9 mouse cellular contexts compared by ENCODE assay signal in genomic region chr1:36914455-36915199, GRCm38 (mm10). TPM values are rescaled to one million over a fixed set of nuclear protein-coding genes. Genes with fewer than 3 reads are reported as not detected.
A peak's percentile ranks its signal among the peaks of the same experiment; 100 is the strongest.
DNase-seq lines count a peak whose midpoint lies in the region; ATAC-seq lines count a peak whose summit lies in the region.
"Had no signal": no experiment of that assay in that cellular context is flagged by ENCODE, and none has a peak within 500 bp of the region (broad histone marks: within the 10 kb centered on the region; RNA-seq: fewer than 3 reads in every experiment).

No protein-coding gene starts in this region.

- ATAC-seq in midbrain, embryonic 11.5 days (ENCODE audit: low FRiP score): no peak
- no peak for ATAC-seq in embryonic facial prominence, embryonic 13.5 days (ENCODE audit: insufficient number of reproducible peaks, insufficient read depth, low FRiP score, low TSS enrichment, low read depth)
- peak; percentile 69; the same call in 1 of the 2 replicates for ATAC-seq in kidney, embryonic 16.5 days (ENCODE audit: low FRiP score, low TSS enrichment)
- ATAC-seq in monocyte, adult 5-6 weeks (replicated peaks; ENCODE audit: insufficient number of reproducible peaks, low FRiP score, low TSS enrichment, poor library complexity, severe bottlenecking): peak; percentile 60

- peak; percentile 79 for DNase-seq in midbrain, embryonic 11.5 days (ENCODE audit: low spot score, missing footprints)
- no peak for DNase-seq in midbrain, embryonic 10.5 days (ENCODE audit: low spot score)
- no peak for DNase-seq in testis, postnatal 14 days (ENCODE audit: low spot score)
- no peak for DNase-seq in urinary bladder, postnatal 10 days (ENCODE audit: low spot score)
- DNase-seq in cerebellum, adult 8-10 months: no peak

- no peak overlapping the region for H3K27ac ChIP-seq in midbrain, embryonic 11.5 days (ENCODE audit: low read depth, low read length)
- H3K27ac ChIP-seq in midbrain, embryonic 10.5 days (replicated peaks): no peak overlapping the region
- H3K27ac ChIP-seq in embryonic facial prominence, embryonic 13.5 days: peak overlapping the region; percentile 2; the same call in 1 of the 2 replicates
- H3K27ac ChIP-seq in kidney, embryonic 16.5 days (ENCODE audit: low read length): 0 out of 2 replicates have a peak overlapping the region, but pooled peaks have one; percentile 36
- H3K27ac ChIP-seq: limb, embryonic 15.5 days had no signal

- no peak overlapping the region for H3K4me3 ChIP-seq in midbrain, embryonic 11.5 days (ENCODE audit: low read depth, low read length)
- H3K4me3 ChIP-seq in midbrain, embryonic 10.5 days: no peak overlapping the region
- no peak overlapping the region for H3K4me3 ChIP-seq in embryonic facial prominence, embryonic 13.5 days
- H3K4me3 ChIP-seq in kidney, embryonic 16.5 days (ENCODE audit: low read length): no peak overlapping the region
- H3K4me3 ChIP-seq: limb, embryonic 15.5 days had no signal

- H3K9ac ChIP-seq in midbrain, embryonic 11.5 days (ENCODE audit: low read length): no peak overlapping the region
- no peak overlapping the region for H3K9ac ChIP-seq in embryonic facial prominence, embryonic 13.5 days
- no peak overlapping the region for H3K9ac ChIP-seq in kidney, embryonic 16.5 days (replicated peaks; ENCODE audit: low read length)
- H3K9ac ChIP-seq: limb, embryonic 15.5 days had no signal

- 56% methylated on average over 7 of the region's 7 CpGs for WGBS in midbrain, embryonic 11.5 days
- 50% methylated on average over 7 of the region's 7 CpGs for WGBS in midbrain, embryonic 10.5 days
- 20% methylated on average over 7 of the region's 7 CpGs for WGBS in embryonic facial prominence, embryonic 13.5 days
- 30% methylated on average over 7 of the region's 7 CpGs for WGBS in kidney, embryonic 16.5 days

- H3K27me3 ChIP-seq in midbrain, embryonic 11.5 days (ENCODE audit: control insufficient read depth, insufficient read depth, low read length): no peaks in the 10 kb centered on the region
- no peaks in the 10 kb centered on the region for H3K27me3 ChIP-seq in midbrain, embryonic 10.5 days (ENCODE audit: low read depth, poor library complexity, severe bottlenecking)
- no peaks in the 10 kb centered on the region for H3K27me3 ChIP-seq in embryonic facial prominence, embryonic 13.5 days
- no peaks in the 10 kb centered on the region for H3K27me3 ChIP-seq in kidney, embryonic 16.5 days (ENCODE audit: insufficient read depth, low read length)
- H3K27me3 ChIP-seq: limb, embryonic 15.5 days had no signal

- no peaks in the 10 kb centered on the region; the same call in none of the 2 replicates for H3K4me1 ChIP-seq in midbrain, embryonic 11.5 days (ENCODE audit: control insufficient read depth, insufficient read depth, low read length)
- peaks cover 11% of the 10 kb centered on the region for H3K4me1 ChIP-seq in midbrain, embryonic 10.5 days
- peaks cover 18% of the 10 kb centered on the region for H3K4me1 ChIP-seq in embryonic facial prominence, embryonic 13.5 days
- peaks cover 10% of the 10 kb centered on the region for H3K4me1 ChIP-seq in kidney, embryonic 16.5 days (ENCODE audit: insufficient read depth, low read length)

- no peak overlapping the region for H3K4me2 ChIP-seq in midbrain, embryonic 11.5 days
- no peak overlapping the region for H3K4me2 ChIP-seq in embryonic facial prominence, embryonic 13.5 days
- no peak overlapping the region for H3K4me2 ChIP-seq in kidney, embryonic 16.5 days (replicated peaks; ENCODE audit: low read depth, low read length)
- H3K4me2 ChIP-seq: limb, embryonic 15.5 days had no signal

- no peaks in the 10 kb centered on the region for H3K9me3 ChIP-seq in midbrain, embryonic 11.5 days (ENCODE audit: control insufficient read depth, low read length)
- H3K9me3 ChIP-seq in midbrain, embryonic 10.5 days (replicated peaks): no peaks in the 10 kb centered on the region
- no peaks in the 10 kb centered on the region for H3K9me3 ChIP-seq in embryonic facial prominence, embryonic 13.5 days
- H3K9me3 ChIP-seq in kidney, embryonic 16.5 days (ENCODE audit: low read length): no peaks in the 10 kb centered on the region
- H3K9me3 ChIP-seq: limb, embryonic 15.5 days had no signal

- no peaks in the 10 kb centered on the region for H3K36me3 ChIP-seq in midbrain, embryonic 11.5 days (ENCODE audit: control insufficient read depth, insufficient read depth, low read length)
- H3K36me3 ChIP-seq in midbrain, embryonic 10.5 days: no peaks in the 10 kb centered on the region
- H3K36me3 ChIP-seq in embryonic facial prominence, embryonic 13.5 days: no peaks in the 10 kb centered on the region
- no peaks in the 10 kb centered on the region for H3K36me3 ChIP-seq in kidney, embryonic 16.5 days (ENCODE audit: insufficient read depth, low read length)
- H3K36me3 ChIP-seq: limb, embryonic 15.5 days had no signal

RNA-seq across cellular contexts. Expression of gene Tmem131, which starts 28.8 kb away (rescaled TPM):
- polyA plus RNA-seq in midbrain, embryonic 11.5 days (2014; fragmentation: Nextera tagmentation; extraction: Ambion mirVana): 14.7 and 15.2 TPM in 2 replicates
- polyA plus RNA-seq in midbrain, embryonic 10.5 days (2016; fragmentation: Nextera tagmentation; extraction: Ambion mirVana): 10.3 and 12.5 TPM in 2 replicates
- 15.8 and 17.8 TPM in 2 replicates for polyA plus RNA-seq in embryonic facial prominence, embryonic 13.5 days (2015; fragmentation: Nextera tagmentation; extraction: Ambion mirVana)
- 9.6 and 11.5 TPM in 2 replicates for polyA plus RNA-seq in kidney, embryonic 16.5 days (2015; fragmentation: Nextera tagmentation; extraction: Ambion mirVana)
- 29.0 to 54.6 TPM (median 37.3 TPM) in 3 replicates for total RNA-seq in monocyte, adult 5-6 weeks (2017)

Comparison
In these comparisons a context has a peak if more than half of its experiments do, and no peak if none do; other contexts are left out.
1. ATAC-seq: peak in kidney, embryonic 16.5 days (single experiment) and monocyte, adult 5-6 weeks (single experiment); none in midbrain, embryonic 11.5 days (single experiment) and embryonic facial prominence, embryonic 13.5 days (single experiment).
2. H3K27ac ChIP-seq: peak in embryonic facial prominence, embryonic 13.5 days (single experiment) and kidney, embryonic 16.5 days (single experiment); none in midbrain, embryonic 11.5 days (single experiment) and midbrain, embryonic 10.5 days (single experiment).